Mouse (Mus musculus) right cerebral cortex, postnatal 4 days (tissue): ENCODE measurements at regions not wholly inside any gene's neighbourhood (a gene's known extent, or its start where the extent isn't known, plus 50 kb on each side); places are given as distances from the start of the nearest gene placed in this dataset.

ENCODE experiments used
- DNase-seq: peaks from one replicate; pipeline ENCODE4 v3.0.0-alpha.2; 2022

DNA sequence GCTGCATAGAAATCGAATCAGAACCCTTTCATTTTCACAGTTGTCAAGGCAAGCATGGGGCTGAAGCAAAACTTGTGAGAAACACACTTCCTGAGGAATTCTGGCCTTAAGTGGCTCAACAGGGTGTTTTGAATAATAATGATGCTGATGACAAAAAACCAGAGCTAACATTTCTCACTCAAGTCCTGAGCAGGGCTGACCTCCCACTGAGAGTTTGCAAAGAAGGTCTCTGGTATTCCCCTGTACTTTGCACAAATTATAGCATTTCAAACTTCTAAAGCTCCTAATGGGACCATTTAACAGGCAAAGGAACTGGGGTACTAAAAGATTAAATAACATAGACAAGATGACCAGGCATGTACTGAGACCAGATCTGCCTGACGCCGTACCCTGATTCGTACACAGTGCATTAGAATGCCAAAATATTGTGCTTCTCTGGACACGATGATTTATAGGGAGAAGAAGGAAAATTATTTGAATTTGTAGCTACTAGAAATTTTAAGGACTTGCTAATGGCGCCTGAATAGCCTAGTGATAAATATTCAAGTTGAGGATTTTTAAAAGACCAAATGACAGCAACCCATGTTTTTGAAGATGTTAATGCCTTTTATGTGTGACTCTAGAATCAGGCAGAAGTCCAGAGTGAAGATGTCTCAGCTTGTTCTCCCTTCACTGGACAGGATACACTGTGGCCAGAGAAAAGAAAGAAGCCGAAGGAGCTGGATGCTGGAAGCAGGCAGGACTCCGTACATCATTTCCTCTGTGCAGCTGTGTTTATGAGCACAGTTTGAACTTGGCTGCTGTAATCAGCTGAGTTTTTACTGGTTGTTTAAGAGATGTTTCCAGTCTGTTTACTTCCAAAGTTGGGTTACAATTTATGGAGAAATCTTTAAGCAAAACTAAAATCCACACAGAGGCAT lies 1056.7 kb downstream of the Fam19a2 start:
- DNase-seq: no peak

DNA sequence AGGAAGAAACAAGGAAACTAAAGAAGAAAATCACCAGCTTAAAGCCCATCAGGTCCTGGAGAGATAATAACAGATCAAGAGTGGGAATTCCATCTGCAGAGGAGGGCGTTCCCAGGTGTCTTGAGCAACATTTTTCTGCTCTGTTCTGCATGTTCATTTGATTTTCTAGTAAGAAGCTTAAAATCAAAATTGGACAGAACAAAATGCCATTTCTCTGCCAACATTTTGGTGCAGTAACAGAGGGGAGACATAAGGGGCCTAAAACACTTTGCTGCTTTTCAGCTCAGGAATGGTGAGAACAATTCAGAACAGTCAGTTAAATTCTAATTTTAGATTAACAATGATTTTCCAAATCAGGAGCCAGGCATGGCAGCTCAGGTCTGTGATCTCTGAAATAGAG lies 1056.8 kb downstream of the Slc16a7 start:
- no peak for DNase-seq

DNA sequence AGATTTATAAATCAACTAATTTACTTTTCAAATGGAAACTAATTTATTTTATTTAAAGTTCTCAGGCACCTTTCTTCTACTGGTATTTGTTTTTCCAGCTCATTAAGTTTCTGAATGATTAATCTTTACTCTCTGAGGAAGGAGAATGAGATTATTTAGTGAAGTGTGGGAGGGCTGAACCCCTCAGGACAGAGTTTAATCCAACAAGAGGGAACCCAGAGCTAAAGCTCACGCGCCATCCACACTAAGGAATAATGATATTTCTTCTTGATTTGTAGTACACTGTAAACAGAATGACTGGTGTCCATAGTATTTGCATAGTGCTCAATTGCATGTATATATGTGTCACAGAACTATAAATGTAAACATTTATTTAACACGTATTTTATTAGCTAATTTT lies 1050.3 kb downstream of the Slc16a7 start:
- no peak for DNase-seq

DNA sequence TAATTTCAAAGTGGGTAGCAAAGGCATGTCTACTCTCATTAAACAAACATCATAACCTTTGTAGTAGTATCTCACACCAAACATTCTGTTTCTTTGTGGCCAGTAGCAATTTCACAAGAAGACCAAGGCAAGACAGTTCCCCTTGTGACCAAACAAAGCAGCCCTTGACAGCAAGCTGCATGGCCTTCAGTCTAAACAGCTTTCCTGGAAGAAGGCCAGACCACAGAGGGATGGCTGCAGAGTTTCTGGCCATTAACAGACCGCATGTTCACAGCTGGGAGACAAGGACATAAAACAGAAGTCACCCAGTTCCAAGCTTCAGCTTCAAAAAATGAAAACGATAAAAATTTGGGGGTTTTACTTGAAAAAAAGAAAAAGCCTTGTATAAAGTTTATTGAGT lies 1040.0 kb downstream of the Slc16a7 start:
- DNase-seq: no peak

DNA sequence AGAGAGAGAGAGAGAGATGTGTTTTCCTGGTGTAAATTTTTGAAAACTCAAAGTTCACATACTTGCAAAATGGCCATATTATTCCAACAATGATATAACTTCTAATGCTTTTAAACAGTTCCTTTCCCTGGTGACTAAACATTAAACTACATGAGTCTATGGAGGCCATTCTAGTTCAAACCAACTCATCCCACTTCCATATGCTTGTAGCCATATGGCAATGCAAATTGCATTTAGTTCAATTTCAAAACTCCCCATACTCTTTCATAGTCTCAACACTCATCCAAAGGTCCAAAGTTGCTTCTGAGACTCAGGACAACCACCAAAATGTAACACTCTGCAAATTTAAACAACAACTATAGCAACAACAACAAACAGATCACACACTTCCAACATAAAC lies 1026.5 kb downstream of the Slc16a7 start:
- no peak for DNase-seq

DNA sequence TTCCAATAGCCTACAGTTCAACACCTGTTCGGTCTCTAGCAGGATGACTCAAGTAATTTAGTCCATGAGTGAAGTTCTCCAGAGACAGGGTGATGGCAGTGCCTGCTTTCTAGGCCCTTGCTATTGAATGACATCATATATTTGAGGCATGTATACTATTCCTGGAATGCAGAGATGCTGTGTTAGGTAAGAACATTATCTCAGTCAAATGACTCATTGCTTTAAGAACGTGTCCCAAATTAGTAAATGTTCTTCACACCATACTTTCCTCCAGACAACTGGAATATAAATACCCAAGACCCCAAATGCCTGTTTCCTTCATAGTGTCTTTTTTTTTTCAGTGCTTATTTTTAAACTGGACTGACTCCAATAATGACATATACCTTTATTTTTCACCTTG lies 1018.3 kb downstream of the Slc16a7 start:
- DNase-seq: no peak

DNA sequence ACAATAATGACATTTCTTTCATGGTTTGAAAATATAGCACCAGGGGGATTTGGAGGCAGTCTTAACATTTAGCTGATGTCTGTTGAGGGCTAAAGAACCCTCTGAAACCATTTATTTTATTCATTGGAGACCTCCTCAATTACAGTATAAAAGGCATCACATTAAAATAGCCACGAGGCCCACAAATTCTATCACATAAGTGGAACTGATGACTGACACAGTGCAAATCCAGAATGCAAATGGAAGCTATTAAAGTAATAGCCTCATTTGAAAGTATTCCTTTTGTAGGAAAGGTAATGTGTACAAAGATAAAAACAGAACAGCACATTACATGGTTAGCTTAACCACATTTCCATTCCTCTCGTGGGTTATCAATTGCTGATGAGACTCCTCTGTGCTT lies 986.6 kb downstream of the Slc16a7 start:
- DNase-seq: no peak

DNA sequence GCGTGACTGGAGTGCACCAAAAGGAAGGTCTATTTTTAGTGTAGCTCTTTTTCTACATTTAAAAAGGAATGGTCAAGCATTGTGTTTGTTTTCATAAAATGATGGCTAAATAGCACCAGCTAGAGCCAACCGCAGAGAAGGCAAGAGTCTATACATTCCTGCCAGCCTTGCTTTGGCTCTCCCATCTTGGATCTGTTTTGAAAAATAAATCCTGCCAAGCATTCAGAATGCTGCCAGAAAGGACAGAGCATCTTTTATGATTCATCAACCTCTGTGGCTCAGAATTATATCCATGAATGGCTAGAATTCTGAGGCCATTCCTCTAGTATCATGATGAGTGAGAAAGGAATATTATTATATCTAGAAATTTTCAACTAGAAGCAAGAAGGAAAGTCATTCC lies 979.6 kb downstream of the Slc16a7 start:
- DNase-seq: no peak

DNA sequence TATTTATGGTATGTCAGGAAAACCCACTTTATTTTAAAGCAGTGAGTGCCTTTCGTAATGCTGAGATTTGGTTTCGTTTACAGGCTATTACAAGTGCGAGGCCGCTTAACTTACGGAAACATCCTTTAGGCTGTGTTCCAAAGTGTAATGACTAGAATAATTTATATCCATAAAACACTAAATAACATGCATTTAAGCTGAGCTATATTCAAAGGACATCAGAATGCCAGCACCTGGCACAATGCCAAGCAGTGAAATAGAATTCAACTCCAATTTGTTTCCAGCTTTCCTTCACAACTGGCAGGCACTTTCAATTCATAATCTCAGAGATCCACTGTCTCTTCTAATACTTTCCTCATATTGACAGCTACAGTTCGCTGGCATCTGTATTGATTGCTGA lies 972.7 kb downstream of the Slc16a7 start:
- DNase-seq: peak; percentile 16

DNA sequence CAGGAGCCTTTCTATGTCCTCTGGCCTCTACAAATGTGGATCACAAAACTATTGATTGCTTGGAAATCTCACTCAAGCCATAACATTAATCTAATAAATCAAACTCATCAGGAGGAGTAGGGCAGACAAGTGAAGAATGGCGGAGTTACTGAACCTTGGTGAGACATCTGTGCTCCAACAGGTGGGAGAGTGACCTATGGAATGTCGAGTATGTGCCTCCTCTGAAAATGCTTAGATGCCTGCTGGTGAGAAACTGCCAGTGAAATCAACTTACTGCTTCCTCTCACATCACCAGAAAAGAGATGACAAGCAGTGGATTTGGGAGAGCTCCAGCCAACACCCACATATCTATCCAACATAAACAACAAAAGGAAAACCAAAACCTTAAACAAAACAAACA lies 965.8 kb downstream of the Slc16a7 start:
- DNase-seq: no peak
